Mouse (Mus musculus) retina, adult 2 months (tissue): ENCODE measurements around the gene Plppr3.

ENCODE experiments used
- DNase-seq: peaks from one replicate; pipeline ENCODE4 v3.0.0-alpha.2; 2012; ENCODE audit warnings: low read depth, low spot score

Plppr3 gene

DNA sequence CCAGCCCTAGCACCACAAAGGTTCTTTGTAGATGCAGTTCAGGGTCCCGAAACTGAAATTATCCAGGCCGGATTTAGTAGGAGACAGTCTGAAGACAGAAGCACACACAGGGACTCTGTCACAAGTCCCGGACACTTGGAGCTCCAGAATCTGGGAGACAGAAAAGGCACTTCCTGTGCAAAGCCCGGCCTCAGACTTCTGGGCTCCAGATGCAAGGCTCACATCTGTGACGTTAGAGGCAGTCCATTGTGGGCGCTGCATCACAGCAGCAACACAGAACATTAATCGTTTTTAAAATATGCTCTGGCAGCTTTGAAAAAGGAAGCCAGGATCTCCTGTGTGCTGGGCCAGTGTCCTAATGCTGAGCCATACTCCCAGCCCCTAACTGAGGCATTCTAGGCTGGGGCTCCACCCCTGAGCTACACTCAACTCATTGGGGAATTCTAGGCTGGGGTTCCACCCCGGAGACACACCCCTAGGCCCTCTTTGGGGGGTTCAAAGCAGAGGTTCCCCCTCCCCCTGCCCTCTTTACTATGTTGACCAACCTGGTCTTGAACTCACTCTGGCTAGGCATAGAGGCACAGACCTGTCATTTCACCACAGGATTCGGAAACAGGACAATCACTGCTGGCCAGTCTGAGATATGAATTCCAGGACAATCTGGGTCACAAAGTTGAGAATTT is 22.2 kb downstream of the Plppr3 start:
- no peak for DNase-seq

DNA sequence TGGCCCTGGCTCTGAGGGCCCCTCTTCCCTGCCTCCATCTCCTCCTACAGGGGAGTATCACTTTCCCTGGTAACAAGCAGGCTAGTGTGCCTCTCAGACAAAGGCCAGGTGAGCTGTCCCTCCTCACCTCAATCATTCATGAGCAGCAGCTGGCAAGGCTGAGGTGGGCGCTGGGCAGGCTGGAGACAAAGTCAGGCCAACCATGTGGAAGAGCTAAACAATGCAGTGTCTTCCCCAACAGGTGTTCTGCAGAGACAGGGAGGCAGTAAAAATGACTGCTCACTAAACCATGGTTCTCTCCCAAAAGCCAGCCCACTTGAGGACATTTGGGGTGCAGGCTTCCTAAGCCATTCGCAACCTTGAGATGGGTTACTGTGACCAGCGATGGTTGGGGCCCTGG is 22.8 kb downstream of the Plppr3 start:
- no peak for DNase-seq

DNA sequence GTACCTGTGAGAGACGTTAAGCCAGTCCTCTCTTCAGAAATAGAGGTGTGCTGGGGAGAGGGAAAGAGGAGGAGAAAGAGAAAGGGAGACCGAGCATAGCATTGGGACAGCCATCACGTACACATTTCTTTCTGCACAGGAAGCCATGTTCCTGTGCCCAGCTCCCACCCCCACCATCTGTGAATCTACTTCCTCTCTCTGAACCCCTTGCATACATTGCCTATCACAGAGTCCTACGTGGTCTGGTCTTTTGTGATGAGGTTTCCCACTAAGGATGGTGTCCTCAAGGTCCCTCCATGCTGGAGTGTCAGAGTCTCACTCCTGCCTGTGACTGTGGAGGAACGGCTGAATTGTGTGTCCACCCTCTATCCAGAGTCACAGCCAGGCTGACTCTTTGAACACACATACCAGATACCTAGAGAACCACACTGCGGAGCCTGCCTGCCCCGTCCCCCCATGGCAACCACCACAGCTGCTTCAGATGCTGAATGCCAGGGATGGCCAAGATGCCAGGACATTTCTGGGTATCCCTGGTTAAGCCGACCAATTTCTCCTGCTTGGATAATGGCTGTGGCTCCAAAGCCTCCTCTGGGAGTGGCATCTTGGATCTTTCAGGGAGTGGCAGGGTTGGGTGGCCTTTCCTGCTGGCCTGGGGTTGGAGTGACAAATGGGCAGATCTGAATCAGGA is 24.3 kb downstream of the Plppr3 start:
- no peak for DNase-seq

DNA sequence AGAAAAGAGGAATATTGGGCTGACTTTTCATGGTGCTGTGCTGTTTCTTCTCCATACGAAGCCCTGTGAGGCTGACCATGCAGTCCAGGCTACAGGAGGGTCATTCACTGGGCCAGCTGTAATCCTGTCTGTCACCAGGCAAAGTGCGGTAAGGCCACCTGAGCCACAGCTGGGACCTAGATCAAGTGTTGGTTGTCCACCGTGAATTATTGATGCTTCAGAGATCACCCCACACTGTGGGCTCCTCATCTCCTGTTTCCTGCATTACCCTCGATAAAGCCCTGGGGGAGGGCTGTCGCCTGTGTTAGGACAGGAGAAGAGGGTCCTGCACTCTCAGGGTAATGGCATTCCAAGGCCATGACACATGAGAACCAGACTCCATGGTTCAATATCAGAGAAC is 27.9 kb downstream of the Plppr3 start:
- DNase-seq = no peak

DNA sequence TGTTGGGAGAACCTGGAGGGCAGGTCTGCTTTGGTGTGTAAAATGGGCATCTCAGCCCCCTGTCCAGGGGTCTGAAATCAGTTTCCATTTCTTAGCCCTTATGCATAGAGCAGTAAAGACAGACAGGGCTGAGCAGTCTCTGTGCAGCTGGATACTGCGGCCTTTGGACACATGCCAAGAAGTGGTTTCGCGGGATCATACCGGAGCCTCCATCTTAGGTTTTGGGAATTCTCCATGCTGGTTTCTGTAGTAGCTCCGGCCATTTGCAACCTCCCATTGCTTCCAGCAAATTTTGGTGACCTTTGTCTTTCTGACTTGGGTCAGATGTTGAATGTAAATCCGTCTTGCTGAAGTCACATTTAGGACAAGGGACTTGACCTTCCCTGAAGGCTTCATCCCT is 31.0 kb downstream of the Plppr3 start:
- no peak for DNase-seq

DNA sequence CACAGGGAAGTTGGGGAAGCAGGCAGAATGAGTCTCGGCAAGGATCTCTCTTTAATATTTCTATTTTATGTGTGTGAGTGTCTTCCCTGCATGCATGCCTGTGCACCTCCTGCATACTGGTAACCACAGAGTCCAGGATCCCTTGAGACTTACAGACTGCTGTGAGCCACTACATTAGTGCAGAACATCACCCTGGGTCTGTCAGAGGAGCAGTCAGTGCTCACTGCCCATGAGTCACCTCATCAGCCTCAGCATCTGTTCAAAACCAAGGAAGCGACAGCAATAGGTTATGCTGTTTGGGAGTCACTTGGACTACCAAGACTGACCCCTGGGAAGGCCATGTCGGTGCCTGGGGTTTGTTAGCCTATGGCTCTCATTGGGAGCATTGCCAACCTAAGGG is 32.1 kb downstream of the Plppr3 start:
- no peak for DNase-seq

DNA sequence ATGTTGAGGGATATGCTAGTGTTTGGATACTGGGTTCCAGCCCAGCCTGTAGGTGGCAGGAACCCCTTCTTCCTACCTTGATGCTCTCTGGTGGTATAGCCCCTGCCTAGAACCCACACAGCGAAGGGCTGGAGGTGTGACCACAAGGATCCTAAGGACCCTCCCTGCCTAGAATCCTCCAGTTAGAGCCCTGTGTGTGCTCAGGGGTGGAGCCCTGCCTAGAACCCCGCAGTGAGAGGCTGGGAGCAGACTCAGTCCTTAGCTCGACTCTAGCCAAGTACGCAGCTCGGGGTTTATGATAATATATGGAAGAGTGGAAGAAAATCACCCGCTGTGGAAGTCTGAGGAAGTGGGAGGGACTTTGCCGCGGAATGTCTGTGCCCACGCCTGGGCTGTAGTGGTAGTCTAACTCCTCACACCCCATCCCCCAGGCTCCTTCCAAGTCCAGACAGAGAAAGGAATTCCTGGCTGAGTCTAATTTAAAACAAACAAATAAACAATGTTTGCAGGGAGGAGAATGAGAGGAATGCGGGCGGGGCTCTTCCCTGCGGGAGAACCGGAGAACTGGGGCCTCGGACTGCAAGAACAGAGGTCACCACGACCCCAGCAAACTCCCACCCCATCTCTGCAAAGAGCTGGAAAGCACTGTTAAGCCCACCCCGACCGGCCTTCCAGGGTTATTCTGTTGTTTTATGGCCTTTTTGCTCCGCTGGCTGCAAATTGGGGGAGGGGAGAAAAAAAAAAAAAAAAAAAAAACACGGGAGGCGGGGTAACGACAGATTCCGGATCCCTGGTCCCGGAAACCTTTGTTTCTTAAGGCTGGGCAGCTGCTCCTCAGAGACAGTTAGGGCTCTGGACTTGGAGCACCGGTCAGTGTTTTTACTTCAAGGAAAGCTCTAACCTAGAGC is 33.5 kb downstream of the Plppr3 start:
- DNase-seq = no peak

DNA sequence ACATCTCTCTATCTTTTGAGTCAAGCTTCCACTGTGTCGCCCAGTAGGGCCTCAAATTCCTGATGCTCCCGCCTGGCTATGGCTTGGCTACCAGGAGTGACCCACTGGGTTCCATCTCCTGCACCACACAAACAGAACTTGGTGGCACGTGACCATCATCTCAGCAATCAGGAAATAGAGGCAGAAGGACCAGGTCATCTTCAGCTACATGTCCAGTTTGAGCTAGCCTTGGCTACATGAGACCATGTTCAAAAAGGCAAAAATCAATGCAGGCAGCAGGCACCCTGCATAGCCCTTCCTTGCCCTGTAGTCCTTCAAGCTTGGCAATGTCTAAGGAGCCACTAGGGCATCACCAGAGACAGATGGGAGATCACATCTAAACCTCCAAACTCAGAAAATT is 34.3 kb downstream of the Plppr3 start:
- DNase-seq = no peak

DNA sequence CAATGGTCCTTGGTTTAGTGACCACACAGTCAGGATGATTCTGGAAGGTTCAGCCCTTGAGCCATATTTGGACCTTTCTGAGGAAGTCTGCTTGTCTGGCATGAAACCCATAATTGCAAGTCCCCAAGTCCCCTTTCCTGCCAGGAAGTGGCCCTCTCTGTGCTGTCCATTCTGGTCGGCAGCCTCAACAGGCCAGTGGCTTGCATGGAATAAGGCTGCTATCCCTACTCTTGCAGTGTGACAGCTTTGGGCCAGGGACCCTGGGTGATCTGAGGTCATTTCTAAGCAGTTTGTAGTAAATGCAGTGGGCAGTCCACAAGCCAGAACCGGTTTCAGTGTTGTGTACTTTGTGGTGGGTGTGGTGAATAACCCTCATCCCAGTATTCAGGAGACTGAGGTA is 36.3 kb downstream of the Plppr3 start:
- DNase-seq = no peak

DNA sequence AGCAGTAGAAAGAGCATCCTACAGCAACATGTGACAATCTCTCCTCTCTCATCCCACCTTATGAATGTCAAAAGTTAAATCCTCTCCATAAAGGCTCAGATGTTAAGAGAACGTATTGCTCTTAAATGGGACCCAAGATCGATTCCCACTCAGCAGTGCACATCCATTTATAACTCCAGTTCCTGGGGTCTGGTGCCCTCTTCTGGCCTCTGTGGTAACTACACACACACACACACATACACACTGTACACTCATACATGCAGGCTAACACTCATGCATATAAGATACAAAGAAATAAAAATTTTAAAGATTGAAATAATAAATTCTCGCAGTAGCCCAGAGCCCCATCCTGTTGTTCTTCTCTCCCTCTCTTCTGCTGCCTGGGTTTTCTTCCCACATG is 37.5 kb downstream of the Plppr3 start:
- no peak for DNase-seq

DNA sequence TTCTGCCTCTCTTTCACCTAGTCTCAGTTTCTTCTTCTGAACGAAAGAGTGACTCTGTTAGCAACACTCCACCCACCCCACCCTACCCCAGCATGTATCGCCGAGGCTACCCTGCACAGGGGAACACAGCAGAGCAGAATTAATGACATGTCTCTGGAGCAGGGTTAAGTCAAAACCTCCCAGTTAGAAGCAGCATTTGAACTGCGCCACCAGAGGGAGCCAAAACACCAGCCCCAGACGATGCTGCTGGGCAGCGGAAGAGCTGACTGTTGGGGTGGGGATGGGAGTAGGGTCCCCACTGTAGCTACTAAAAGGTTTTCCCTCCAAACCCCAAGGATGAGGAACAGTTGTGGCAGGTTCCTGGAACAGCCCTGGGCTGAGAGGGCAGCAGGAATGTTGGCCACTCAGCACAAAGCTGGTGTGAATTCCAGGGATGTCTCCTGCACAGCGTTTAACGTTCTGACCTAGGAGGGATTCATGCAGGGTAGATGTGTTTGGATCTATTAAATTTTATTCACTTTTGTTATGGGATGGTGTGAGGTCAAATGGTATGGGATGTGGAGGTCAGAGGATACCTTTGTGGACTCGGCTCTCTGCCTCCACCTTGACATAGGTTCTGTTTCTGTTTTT is 39.5 kb downstream of the Plppr3 start:
- DNase-seq = peak; percentile 51

DNA sequence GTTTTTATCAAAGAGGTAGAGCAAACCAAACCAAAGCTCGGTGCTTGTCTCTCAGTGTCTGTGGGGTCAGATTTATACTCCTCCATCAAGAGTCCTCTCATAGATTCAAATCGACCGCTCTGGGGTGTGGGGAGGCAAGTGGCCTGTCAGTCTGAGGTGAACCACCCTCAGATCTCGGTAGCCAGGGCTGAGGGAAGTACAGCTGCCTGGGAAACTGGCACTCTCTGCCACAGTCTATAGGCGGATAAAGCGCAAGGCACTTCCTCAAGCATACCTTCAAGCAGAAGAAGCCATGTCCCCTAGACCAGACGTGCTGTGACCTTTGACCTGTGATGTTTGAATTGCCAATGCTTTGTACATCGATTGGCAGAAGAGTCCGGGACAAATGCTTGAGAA is 41.6 kb downstream of the Plppr3 start:
- no peak for DNase-seq

DNA sequence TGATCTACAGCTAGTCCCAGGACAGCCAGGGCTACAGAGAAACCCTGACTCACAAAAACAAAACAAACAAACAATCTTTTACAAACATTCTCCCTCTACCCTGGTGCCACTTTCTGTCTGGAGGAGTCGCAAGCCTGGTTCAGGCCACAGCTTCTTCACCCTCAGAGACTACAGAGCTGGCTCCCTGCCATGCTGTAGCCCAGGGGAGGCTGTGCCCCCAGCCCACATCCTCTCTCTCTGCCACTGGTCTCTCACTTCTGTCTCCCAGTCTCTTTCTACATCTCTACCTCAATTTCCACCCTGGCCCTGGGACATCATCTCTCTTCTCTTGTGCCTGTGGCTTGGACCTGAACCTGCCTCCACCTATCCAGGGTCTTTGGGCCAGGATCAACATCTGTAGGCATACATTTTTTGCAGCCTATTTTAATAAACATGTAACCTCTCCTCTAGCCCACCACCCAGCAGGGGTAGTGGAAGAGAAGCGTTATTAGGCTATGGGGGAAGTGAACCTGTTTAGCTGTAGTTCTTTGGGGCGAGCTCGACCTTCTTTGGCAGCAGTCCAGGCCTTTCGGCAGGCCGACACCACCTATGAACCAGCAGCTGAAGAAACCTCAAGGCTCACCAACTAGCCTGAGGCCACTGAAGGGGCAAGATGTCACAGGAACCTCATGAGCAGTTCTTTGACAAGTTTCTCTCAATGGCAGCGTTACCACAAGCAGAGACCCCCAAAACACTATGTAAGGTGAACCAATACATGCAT is 42.2 kb downstream of the Plppr3 start:
- DNase-seq = no peak

DNA sequence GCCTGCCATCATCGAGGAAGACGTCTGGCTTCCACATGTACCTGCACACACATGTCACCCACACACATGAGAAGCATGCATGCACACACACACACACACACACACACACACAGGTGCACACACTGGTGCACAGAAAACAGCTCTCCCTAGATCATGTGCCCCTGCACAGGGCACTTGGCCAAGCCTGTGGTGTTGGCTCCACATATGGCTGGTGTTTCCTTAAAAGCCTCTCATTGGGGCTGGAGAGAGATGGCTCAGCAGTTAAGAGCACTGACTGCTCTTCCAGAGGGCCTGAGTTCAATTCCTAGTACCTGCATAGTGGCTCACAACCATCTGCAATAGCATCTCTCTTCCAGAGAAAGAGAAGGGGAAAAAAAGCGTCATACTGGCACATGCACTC is 42.9 kb downstream of the Plppr3 start:
- no peak for DNase-seq

DNA sequence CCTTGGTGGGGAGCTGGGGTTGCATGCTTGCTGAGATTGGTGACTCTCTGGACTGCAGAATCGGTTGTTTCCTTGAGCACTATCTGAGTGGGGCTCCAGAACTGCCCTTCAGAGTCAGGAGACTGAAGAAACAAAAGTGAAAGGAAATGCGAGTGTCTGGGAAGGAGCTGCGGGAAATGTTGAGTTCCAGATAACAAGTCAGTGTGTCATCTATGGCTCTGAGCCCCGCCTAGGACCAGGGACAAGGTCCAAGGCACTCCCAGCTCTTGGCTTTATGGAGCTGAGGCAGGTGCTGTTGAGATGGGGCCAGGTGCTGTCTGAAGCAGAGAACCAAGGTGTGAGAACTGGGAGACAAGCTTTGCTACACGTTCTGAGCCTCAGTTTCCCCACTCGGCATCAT is 50.0 kb downstream of the Plppr3 start:
- no peak for DNase-seq

DNA sequence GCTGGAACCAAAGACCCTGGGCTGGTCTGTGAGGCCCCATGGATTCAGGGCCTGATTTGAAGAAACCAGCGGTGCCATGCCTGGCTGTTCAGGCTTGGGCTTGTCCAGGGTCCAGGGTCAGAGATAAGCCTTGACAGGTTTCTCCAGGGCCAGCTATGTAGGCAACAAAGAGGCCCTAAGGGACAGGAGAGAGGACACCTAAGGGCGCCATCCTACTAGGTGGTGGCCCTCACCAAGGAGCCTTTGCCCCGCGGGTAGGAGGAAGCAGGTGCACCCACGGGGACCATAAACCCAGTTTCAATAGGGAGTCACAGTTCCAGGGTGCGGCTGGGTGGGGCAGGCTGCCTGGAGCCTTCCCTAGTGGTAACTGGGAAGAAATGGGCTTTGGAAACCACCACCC is 51.4 kb downstream of the Plppr3 start:
- DNase-seq = no peak

DNA sequence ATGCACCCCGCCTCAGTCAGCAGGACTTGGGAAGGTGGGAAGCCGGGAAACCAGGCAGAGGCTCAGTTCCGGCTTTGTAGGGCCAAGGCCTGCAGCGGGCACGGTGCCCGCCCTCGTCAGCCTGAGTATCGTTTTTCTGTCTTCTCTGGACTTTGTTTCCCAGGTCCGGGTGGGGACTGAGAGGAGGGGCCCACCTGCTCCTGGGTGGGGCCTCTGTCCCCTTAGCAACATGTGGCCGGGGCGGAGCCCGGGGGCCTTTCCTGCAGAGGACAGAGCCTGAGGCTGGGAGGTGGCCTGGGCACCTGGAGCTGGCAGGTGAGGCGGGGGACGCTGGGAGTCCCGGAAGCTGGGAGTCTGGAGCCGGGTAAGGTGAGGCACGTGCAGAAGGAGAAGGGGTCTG is 52.1 kb downstream of the Plppr3 start:
- no peak for DNase-seq

DNA sequence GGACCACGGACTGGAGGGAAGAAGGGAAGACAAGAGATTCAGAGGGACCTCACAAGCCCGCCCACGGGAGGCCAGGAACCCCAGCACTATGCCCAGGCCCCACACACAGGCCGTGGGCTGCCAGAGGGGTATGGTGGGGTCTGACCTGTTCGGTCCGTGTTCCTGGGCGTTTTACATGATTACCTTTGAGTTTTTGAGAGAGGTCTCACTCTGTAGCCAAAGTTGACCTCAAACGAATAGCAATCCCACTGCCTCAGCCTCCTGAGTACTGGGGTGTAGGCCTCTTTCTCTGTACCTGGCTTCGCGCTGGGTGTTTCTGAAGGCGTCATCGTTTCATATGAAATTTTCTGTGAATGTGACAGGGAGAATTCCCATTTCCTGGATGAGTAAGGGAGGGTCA is 52.7 kb downstream of the Plppr3 start:
- DNase-seq = no peak

DNA sequence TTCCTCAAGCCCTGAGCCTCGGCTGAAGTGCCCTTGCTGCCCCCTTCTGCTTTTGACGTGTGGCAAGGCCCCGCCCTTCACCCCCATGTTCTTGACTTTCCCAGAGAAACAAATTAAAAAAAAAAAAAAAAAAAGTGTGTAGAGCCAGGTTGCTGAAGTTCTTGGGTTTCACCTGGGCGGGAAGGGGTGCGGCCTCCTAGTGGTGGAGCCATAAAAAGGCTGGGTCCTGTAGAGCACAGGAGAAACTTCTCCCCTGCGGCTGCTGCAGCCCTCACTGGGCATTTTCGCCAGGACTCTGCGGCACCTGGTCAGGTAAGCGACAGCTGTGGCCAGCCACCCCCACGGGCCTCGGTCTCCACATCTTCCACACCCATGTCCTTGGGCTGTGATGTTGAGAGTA is 53.7 kb downstream of the Plppr3 start, which contains the start of gene Misp:
TSS of gene Misp (plus strand) at position 208 of the 400 bp plus-strand sequence.
- DNase-seq = no peak

DNA sequence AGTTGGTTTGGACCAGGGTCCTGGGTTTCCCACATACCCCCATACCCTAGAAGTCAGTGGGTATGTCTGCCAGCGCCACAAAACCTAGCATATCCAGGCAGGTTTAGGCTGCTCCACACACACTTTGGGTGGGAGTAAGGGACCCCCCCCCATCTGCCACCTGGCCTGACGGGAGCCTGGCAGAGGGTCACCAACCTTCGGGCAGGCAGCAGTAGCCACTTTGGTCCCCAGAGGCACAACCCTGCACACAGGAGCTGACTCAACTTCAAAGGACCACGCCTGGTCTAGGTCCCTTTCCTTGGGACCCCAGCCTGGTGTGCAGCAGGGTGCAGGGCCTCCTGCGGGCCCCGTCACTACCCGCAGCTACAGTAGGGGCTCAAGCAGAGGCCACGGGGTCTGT is 54.2 kb downstream of the Plppr3 start:
- DNase-seq = no peak

DNA sequence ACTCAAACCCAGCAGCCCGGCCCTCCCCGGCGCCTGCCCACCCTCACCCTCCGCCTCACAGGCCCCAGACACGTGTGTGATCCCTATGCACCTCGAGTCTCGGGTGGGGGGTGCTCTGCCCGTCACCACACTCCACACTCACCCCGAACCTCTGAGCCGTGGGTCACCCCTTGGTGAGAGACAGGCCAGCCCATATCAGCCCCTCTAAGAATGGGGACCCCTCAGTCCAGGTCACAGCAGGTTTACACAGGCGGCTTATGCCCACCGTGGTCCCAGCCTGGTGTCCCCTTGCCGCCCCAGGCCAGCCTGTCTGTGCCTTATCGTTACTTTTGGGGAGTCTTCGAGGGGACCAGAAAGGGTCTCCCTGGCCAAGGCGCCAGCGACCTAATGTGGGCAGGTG is 54.8 kb downstream of the Plppr3 start:
- DNase-seq = no peak
